Mouse (Mus musculus): ENCODE results near the gene Tspo. TPM values are rescaled to one million over a fixed set of nuclear protein-coding genes. Genes with fewer than 3 reads are reported as not detected.
A peak's percentile ranks its signal among the peaks of the same experiment; 100 is the strongest.

Gene Tspo
- total and polyA plus RNA-seq, 2 experiments from 2014 or later, result 9.6 to 17.3 TPM

DNA sequence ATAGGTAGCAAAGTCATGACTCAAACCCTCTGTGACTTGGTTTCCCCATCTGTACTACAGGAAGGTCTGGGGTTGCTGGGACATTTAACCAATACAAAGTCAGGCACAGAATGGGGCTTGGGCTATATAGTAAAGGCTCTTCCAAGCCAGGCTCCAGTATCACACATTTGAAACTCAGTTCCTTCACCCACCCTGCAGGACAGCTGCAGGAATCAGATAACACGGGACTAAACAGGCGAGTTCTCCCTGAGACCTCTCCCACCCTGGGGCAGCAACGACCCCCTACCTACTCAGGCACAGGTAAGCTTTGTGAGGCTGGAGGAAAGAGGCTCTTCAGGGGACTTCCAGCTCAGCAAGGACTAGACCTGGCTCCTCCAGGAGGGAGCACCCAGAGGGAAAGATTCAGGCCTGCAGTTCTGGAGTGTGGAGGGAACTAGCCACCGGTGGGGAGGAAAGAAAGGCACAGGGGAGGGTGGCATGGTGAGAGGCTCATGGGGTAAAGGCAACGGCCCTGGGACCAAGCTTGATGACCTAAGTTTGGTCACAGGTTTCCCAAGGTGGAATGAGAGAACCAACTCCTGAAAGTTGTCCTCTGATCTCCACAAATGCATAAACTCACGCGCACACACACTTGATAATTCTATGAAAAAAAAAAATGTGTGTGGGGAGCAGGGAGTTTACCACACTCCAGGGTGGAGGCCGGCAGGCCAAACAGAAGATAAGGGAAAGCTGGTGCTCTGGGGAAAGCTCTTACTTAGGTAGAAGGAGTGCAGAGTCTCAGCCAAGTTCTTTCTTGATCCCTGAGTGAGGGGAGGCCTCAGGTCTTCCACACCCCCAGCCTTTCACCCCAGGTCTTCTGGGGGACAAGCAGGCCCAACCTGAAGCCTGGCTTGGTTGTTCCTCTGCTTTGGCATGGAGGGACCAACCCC, 29.1 kb downstream of the Tspo start:
- H3K27ac ChIP-seq, result no peak overlapping the region
- 0 out of 2 replicates have a peak overlapping the region, but pooled peaks have one; percentile 64 for H3K4me2 ChIP-seq (ENCODE audit: low read depth, low read length)
- WGBS, result 81% methylated on average over 8 of the region's 8 CpGs
- no peak for ATAC-seq
- peaks cover 14% of the 10 kb centered on the region; the same call in 1 of the 2 replicates for H3K4me1 ChIP-seq (ENCODE audit: insufficient read depth, low read length)
- H3K9me3 ChIP-seq (ENCODE audit: low read length), result no peaks in the 10 kb centered on the region
- H3K4me3 ChIP-seq (ENCODE audit: low read length), result no peak overlapping the region
- H3K36me3 ChIP-seq (ENCODE audit: insufficient read depth, low read length), result peaks cover 1% of the 10 kb centered on the region; the same call in 1 of the 2 replicates
- H3K9ac ChIP-seq (replicated peaks; ENCODE audit: low read length), result no peak overlapping the region
- H3K27me3 ChIP-seq (ENCODE audit: insufficient read depth, low read length), result no peaks in the 10 kb centered on the region
- no peak for DNase-seq (ENCODE audit: low spot score)
- TF ChIP-seq CTCF (IDR thresholded peaks at IDR 0.05; ENCODE audit: low read depth), result no peak

GRCm38 (mm10) chr15:83593189-83593585, 29.8 kb downstream of the Tspo start:
- no peak overlapping the region for H3K9ac ChIP-seq (replicated peaks; ENCODE audit: low read length)
- no peak overlapping the region for H3K27ac ChIP-seq
- DNase-seq (ENCODE audit: low spot score) (no peak), ATAC-seq (no peak)
- no peaks in the 10 kb centered on the region for H3K27me3 ChIP-seq (ENCODE audit: insufficient read depth, low read length)
- H3K36me3 ChIP-seq (ENCODE audit: insufficient read depth, low read length), result no peaks in the 10 kb centered on the region; the same call in 1 of the 2 replicates
- no peaks in the 10 kb centered on the region for H3K9me3 ChIP-seq (ENCODE audit: low read length)
- H3K4me1 ChIP-seq (ENCODE audit: insufficient read depth, low read length), result peaks cover 14% of the 10 kb centered on the region; the same call in 1 of the 2 replicates
- H3K4me2 ChIP-seq (ENCODE audit: low read depth, low read length), result peak overlapping the region; percentile 64; the same call in 1 of the 2 replicates
- no peak overlapping the region for H3K4me3 ChIP-seq (ENCODE audit: low read length)
- no peak for TF ChIP-seq CTCF (IDR thresholded peaks at IDR 0.05; ENCODE audit: low read depth)

GRCm38 (mm10) chr15:83593702-83594512, 30.5 kb downstream of the Tspo start:
- peaks cover 14% of the 10 kb centered on the region; the same call in 1 of the 2 replicates for H3K4me1 ChIP-seq (ENCODE audit: insufficient read depth, low read length)
- H3K27me3 ChIP-seq (ENCODE audit: insufficient read depth, low read length), result no peaks in the 10 kb centered on the region
- peak overlapping the region; percentile 71 for H3K4me3 ChIP-seq (ENCODE audit: low read length)
- no peaks in the 10 kb centered on the region for H3K9me3 ChIP-seq (ENCODE audit: low read length)
- WGBS, result 8% methylated on average over 19 of the region's 19 CpGs
- TF ChIP-seq CTCF (IDR thresholded peaks at IDR 0.05; ENCODE audit: low read depth), result no peak
- no peaks in the 10 kb centered on the region for H3K36me3 ChIP-seq (ENCODE audit: insufficient read depth, low read length)
- DNase-seq (ENCODE audit: low spot score) (peak; percentile 15), ATAC-seq (peak; percentile 30)
- peak overlapping the region; percentile 64 for H3K4me2 ChIP-seq (ENCODE audit: low read depth, low read length)
- H3K27ac ChIP-seq, result peak overlapping the region; percentile 77
- peak overlapping the region; percentile 76 for H3K9ac ChIP-seq (replicated peaks; ENCODE audit: low read length)

- no peaks in the 10 kb centered on the region for H3K27me3 ChIP-seq (ENCODE audit: insufficient read depth, low read length)
- peak within 1 kb of the TSS; percentile 71 for H3K4me3 ChIP-seq (ENCODE audit: low read length)
- H3K36me3 ChIP-seq (ENCODE audit: insufficient read depth, low read length), result no peaks in the 10 kb centered on the region
- H3K4me1 ChIP-seq (ENCODE audit: insufficient read depth, low read length), result peaks cover 14% of the 10 kb centered on the region; the same call in 1 of the 2 replicates
- peak; percentile 95 for ATAC-seq
- under 1% methylated on average over 68 of the region's 68 CpGs for WGBS
- peak; percentile 100 for DNase-seq (ENCODE audit: low spot score)
- TF ChIP-seq CTCF (IDR thresholded peaks at IDR 0.05; ENCODE audit: low read depth), result no peak; the same call in 1 of the 2 replicates
- peak within 1 kb of the TSS; percentile 76 for H3K9ac ChIP-seq (replicated peaks; ENCODE audit: low read length)
- no peaks in the 10 kb centered on the region for H3K9me3 ChIP-seq (ENCODE audit: low read length)
- H3K4me2 ChIP-seq (ENCODE audit: low read depth, low read length), result peak within 1 kb of the TSS; percentile 64
- H3K27ac ChIP-seq, result peak within 1 kb of the TSS; percentile 77
Measured at GRCm38 (mm10) chr15:83594513-83595363, 31.3 kb downstream of the Tspo start, which contains the start of gene Ttll12. Ttll12 (minus strand) TSS chr15:83595157.

DNA sequence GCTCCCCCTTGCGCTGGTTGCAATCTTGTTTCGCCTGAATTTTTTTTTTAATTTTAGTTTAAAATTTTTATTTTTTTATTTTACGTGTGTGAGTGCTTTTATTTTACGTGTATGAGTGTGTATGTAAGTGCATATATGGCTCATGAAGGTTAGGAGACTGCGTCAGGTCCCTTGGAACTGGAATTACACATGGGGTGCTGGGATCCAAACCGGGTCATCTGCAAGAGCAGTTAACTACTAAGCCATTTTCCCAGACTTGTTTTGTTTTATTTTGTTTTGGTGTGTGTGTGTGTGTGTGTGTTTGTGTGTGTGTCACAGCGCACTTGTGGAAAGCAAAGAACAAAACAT, 31.9 kb downstream of the Tspo start:
- Histone ChIP-seq H3K9ac (replicated peaks; ENCODE audit: low read length) (peak overlapping the region; percentile 76), H3K27ac (peak overlapping the region; percentile 77; the same call in 1 of the 2 replicates), H3K27me3 (ENCODE audit: insufficient read depth, low read length) (no peaks in the 10 kb centered on the region), H3K36me3 (ENCODE audit: insufficient read depth, low read length) (no peaks in the 10 kb centered on the region), H3K9me3 (ENCODE audit: low read length) (no peaks in the 10 kb centered on the region), H3K4me2 (ENCODE audit: low read depth, low read length) (peak overlapping the region; percentile 64), H3K4me1 (ENCODE audit: insufficient read depth, low read length) (peaks cover 14% of the 10 kb centered on the region; the same call in 1 of the 2 replicates), H3K4me3 (ENCODE audit: low read length) (peak overlapping the region; percentile 71)
- ATAC-seq (no peak), DNase-seq (ENCODE audit: low spot score) (no peak)
- WGBS, result 33% methylated on average over 7 of the region's 7 CpGs
- no peak for TF ChIP-seq CTCF (IDR thresholded peaks at IDR 0.05; ENCODE audit: low read depth)

DNA sequence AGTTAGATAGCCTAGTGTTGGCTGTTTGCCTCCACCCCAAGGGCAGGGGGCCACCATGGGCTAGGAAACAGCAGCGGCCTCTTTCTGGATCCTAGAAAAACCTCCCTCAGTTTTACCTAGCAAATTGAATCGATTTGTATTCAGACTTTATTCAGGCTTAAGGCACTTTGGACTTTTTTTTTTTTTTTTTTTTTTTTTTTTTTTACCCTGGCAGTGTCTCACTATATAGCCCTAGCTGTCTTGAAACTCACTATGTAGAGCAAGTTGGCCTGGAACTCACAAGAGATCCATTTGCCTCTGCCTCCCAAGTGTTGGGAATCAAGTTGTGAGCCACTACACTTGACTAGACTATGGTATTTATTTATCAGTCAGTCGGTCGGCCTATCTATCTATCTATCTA, 33.4 kb downstream of the Tspo start:
- no peak for TF ChIP-seq CTCF (IDR thresholded peaks at IDR 0.05; ENCODE audit: low read depth)
- DNase-seq (ENCODE audit: low spot score) (no peak), ATAC-seq (no peak)
- Histone ChIP-seq H3K27me3 (ENCODE audit: insufficient read depth, low read length) (no peaks in the 10 kb centered on the region), H3K9ac (replicated peaks; ENCODE audit: low read length) (no peak overlapping the region), H3K4me3 (ENCODE audit: low read length) (no peak overlapping the region), H3K27ac (no peak overlapping the region), H3K4me2 (ENCODE audit: low read depth, low read length) (no peak overlapping the region), H3K9me3 (ENCODE audit: low read length) (no peaks in the 10 kb centered on the region), H3K4me1 (ENCODE audit: insufficient read depth, low read length) (peaks cover 14% of the 10 kb centered on the region; the same call in 1 of the 2 replicates), H3K36me3 (ENCODE audit: insufficient read depth, low read length) (no peaks in the 10 kb centered on the region)
- 92% methylated on average over 4 of the region's 4 CpGs for WGBS
